Mouse (Mus musculus): ENCODE results near the gene Krt80.

The Krt80 gene

GRCm38 (mm10) chr15:101317814-101318500 lies 52.0 kb downstream of the Krt80 start:
- DNase-seq (ENCODE audit: low read depth, low spot score), result peak; percentile 40

GRCm38 (mm10) chr15:101316913-101317813 lies 52.8 kb downstream of the Krt80 start:
- DNase-seq (ENCODE audit: low read depth, low spot score), result no peak

DNA sequence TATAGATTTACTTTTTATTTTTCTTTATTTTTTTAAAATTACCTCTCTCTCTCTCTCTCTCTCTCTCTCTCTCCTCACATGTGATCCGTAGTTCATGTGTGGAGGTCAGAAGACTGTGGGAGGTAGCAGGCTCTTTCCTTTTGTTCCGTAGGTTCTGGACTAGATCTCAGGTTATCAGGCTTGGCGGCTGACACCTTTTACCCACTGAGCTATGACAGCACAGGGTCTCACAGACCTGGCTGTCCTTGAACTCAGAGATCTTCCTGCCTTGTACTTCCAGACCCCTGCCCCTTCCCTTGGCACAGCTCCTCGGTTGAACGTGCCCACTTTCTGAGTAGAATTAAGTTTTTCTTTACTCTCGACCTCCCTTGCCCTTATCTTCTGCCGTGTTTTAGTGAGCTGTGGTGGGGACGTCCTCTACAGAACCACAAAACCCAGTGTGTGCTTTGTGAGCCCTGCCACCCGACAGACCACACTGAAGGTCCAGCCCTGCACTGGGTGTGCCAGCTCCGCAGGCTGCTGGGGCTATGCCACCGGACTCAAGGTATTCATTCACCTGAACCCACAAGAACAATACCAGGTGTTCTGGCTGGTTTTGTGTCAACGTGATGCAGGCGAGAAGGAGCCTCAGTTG lies 53.6 kb downstream of the Krt80 start:
- DNase-seq (ENCODE audit: low read depth, low spot score), result no peak

DNA sequence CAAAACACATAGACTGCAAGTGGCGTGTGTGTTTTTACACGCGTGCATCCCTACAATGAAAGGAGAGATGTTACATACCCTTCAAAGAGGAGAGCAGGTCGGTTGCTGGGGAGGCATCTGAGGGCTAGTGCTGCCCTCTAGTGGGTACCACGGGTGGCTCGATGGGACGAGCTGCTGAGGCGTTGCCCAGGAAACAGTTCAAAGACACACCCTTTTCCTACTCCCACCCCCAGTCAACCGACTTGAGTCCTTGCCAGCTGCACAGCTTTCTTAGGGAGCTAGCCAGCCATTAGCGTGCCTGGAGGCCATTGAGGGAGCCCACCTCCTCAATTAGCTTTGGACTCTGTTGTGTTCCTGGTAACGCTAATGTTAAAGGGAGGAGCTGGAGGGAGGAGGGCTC lies 54.1 kb downstream of the Krt80 start:
- peak; percentile 84 for DNase-seq (ENCODE audit: low read depth, low spot score)

GRCm38 (mm10) chr15:101315378-101315777 lies 54.6 kb downstream of the Krt80 start:
- no peak for DNase-seq (ENCODE audit: low read depth, low spot score)

DNA sequence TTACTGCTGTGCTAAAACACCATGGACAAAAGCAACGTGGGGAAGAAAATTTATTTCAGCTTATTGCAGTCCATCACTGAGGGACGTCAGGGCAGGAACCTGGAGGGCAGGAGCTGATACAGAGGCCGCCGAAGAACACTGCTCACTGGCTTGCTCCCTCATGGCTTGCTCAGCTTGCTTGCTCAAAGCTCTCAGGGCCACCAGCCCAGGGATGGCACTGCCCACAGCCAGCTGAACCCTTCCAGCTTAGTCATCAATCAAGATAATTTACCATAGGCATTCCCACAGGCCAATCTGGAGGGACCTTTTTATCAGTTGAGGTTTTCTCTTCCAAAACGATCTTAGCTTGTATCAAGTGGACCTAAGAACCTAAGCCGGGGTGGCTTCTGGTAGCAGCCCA lies 58.0 kb downstream of the Krt80 start:
- DNase-seq (ENCODE audit: low read depth, low spot score), result no peak

GRCm38 (mm10) chr15:101311087-101311770 lies 58.7 kb downstream of the Krt80 start:
- DNase-seq (ENCODE audit: low read depth, low spot score), result no peak

- no peak for DNase-seq (ENCODE audit: low read depth, low spot score)
These were observed 60.5 kb downstream of the Krt80 start for GRCm38 (mm10) chr15:101309493-101309892.

- no peak for DNase-seq (ENCODE audit: low read depth, low spot score)
These were observed 61.3 kb downstream of the Krt80 start for GRCm38 (mm10) chr15:101308440-101309348.

DNA sequence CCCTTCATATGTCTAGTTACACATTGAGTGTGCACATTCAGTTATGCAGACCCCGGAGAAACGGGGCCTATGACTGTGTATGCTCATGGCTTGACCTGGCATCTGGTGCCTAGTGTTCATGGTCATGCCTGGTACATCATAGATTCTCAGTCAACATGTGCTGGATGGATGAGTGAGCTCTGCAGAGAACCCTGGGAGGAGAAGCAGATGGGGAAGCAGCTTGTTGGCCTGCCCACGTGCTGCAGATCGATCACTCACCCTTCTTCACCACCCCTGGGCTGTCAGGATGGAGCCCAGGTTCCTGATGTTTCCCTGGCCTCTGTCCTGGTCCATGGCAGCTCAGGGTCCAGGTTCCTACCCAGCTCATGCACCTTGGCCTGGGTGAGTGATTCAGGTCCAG lies 63.5 kb downstream of the Krt80 start:
- DNase-seq (ENCODE audit: low read depth, low spot score), result no peak

DNA sequence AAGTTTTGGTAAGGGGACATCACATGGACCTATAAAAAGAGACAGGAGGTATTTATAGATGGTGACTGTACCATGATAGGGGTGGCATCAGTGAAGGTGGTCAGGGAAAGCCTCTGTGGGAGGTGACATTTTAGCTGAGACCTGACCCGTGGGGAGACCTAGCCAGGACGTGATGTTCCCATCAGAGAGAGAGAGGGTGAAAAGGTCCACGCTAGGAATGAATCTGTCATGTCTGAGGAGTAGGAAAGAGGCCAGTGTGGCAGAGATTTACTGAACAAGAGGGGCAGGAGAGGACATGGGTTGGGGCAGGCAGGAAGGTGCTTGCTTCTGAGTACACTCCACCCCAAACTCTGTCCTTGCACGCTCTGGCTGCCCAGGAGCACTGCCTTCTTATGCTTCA lies 66.1 kb downstream of the Krt80 start:
- no peak for DNase-seq (ENCODE audit: low read depth, low spot score)

DNA sequence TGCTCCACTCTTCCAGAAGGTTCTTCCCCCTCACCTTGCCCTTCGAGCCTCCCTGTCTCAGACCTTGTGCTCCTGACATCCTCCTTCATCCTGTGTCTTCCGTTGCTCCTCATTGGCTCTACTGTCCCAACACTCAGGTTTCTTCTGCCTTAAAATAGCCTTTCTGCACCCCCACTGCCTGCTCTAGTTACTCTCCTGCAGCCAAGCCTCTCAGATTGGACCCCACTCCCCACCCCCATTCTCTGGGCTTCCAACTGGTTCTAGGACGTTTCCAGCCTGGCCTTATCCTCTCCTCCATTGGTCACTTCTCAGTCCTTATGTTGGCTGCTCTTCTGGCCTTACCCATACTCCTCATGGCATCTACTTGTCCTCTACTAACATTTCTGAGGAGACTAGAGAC lies 67.8 kb downstream of the Krt80 start:
- no peak for DNase-seq (ENCODE audit: low read depth, low spot score)

- DNase-seq (ENCODE audit: low read depth, low spot score), result no peak
These were observed 69.8 kb downstream of the Krt80 start for GRCm38 (mm10) chr15:101300128-101300527.

DNA sequence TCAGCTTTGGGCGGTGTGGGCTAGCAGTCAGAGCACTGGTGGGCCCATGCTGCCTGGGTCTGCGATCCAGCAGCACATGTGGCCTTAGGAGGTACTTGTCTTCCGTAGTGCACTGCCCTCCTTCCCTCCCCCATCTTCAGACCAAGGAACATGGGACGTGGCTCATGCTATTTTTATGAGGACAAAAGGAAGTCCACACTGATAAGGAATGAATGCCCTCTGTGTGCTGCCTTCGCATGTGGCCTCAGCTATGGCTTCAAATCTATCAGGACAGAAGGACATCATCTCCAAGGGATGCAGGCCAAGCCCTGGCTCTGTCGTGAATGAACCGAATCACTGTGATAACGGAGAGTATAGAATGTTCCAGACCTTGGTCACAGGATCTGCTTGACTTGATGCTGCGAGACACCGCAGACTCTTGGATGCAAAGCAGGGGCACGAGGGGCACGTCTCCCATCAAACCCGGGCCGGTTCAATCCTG lies 70.4 kb downstream of the Krt80 start:
- no peak for DNase-seq (ENCODE audit: low read depth, low spot score)

GRCm38 (mm10) chr15:101298550-101298949 lies 71.4 kb downstream of the Krt80 start:
- DNase-seq (ENCODE audit: low read depth, low spot score), result no peak

DNA sequence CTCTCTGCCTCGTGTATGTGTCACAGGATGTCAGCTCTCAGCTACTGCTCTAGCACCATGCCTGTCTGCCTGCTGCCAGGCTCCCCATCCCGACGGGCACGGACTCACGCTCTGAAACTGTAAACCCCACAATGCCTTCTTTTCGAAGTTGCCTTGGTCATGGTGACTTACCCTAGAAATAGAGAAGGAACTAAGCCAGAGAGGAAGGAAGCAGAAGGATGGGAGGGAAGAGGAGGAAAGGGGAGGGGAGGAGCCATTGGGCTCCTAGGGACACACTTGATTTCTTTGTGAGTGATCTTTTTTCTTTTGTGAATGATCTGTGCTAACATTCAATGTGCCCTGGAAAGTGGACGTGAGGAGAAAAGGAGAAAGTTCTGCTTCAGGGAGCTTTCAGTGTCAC lies 72.0 kb downstream of the Krt80 start:
- DNase-seq (ENCODE audit: low read depth, low spot score), result no peak
